Mouse (Mus musculus) erythroblast, embryonic 14.5 days (primary cell): ENCODE measurements at regions not wholly inside any gene's neighbourhood (a gene's known extent, or its start where the extent isn't known, plus 50 kb on each side); places are given as distances from the start of the nearest gene placed in this dataset.

Experiments used
- GATA1 ChIP-seq: IDR thresholded peaks from 2 replicates; pipeline ENCODE4 v1.6.1; 2012; ENCODE audit warnings: low read length, inconsistent platforms, mixed read lengths
- TAL1 ChIP-seq: IDR thresholded peaks from 3 replicates; pipeline ENCODE4 v1.6.1; 2012; ENCODE audit warnings: low read length, inconsistent platforms, mixed read lengths

DNA sequence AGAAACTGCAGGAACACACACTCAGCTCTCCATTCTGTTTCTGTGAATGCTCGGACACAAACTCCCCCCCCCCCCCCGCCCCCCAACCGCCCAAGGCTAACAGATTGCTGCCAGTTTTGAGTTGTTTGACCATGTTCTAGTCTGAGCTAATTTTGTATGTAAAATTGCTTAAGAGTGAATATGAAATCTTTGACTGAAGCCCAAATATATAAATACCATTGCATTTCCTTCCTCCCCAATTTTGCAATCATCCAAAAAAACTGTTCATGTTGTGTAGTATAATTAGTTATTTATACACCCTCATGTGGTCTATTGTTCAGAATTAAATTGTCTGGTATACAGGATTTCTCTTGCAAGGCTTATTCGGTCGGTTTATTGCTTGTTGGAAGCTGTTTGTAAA, 234.2 kb upstream of the Tprg start:
- TF ChIP-seq TAL1 (no peak), GATA1 (no peak)
